Mouse (Mus musculus): Measurements from ENCODE around the gene Dusp6. TPM values are rescaled to one million over a fixed set of nuclear protein-coding genes. Genes with fewer than 3 reads are reported as not detected.

Dusp6 gene
- polyA plus RNA-seq, 1 experiment = 50.9 TPM

DNA sequence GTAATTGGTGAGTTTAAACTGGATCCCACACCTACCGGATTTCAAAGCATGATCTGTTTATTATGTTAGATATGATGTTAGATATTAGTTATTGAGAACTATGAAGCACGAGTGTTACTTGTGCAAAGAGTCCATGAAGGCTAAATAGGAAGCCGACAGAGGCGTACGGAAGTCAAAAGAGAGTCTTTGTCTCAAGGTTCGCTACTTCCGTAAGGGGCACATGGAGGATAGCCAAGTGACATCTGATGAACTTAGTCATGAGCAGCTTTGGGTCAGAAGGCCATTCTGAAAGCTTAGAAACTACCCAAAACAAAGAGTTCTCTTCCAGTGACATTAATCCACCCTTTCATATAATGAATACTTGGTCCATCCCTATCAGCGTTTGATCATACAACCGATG is 27.9 kb upstream of the Dusp6 start:
- no peak for TF ChIP-seq EP300 (IDR thresholded peaks at IDR 0.05; ENCODE audit: insufficient read depth, low read depth, low read length)
- TF ChIP-seq CTCF (IDR thresholded peaks at IDR 0.05; ENCODE audit: low read depth, low read length) = no peak
- no peak for TF ChIP-seq POLR2A (IDR thresholded peaks at IDR 0.05; ENCODE audit: insufficient read depth, low read length)
- Histone ChIP-seq H3K9ac (ENCODE audit: low read depth, poor library complexity, severe bottlenecking) (no peak overlapping the region), H3K4me3 (ENCODE audit: low read depth, low read length) (no peak overlapping the region), H3K27ac (ENCODE audit: insufficient read depth, low read length) (no peak overlapping the region), H3K27me3 (ENCODE audit: control insufficient read depth, insufficient read depth, low read length, poor library complexity, severe bottlenecking) (no peaks in the 10 kb centered on the region), H3K9me3 (replicated peaks; ENCODE audit: control insufficient read depth, insufficient read depth, low read length, poor library complexity, severe bottlenecking) (no peaks in the 10 kb centered on the region), H3K4me1 (ENCODE audit: control insufficient read depth, insufficient read depth, low read length) (no peaks in the 10 kb centered on the region), H3K36me3 (ENCODE audit: control insufficient read depth, insufficient read depth, low read length, poor library complexity, severe bottlenecking) (no peaks in the 10 kb centered on the region)

DNA sequence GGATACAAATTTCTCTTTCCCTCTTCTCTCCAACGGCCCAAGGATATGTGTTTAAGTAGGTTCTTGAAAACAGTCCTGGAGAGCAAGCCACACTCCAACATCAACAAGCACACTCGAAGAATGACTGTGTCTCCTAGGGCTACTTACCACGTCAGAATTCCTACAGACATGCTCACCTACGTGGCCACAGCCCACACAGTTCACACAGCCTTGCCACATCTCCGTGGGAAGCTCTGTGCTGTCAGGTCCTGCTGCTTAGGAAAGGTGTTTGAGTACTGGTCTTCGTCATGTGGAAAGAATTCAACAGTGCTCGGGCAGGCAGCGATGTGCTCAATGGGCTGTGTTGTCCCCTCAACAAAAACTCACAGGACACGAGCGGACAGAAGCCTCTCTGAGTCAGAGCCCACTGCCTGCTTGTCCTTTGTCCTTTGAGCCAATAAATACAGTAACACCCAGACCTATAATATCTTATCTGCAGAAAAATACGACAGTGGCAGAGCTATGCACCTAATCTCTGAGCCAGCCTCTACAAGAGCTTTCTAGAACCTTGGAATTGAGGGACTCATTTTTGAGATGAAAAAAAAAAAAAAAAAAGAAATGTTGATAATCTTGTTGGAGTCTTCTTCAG is 25.7 kb upstream of the Dusp6 start:
- no peaks in the 10 kb centered on the region for H3K36me3 ChIP-seq (ENCODE audit: control insufficient read depth, insufficient read depth, low read length, poor library complexity, severe bottlenecking)
- H3K4me3 ChIP-seq (ENCODE audit: low read depth, low read length) = no peak overlapping the region
- H3K9me3 ChIP-seq (replicated peaks; ENCODE audit: control insufficient read depth, insufficient read depth, low read length, poor library complexity, severe bottlenecking) = no peaks in the 10 kb centered on the region
- no peak overlapping the region for H3K27ac ChIP-seq (ENCODE audit: insufficient read depth, low read length)
- no peaks in the 10 kb centered on the region for H3K4me1 ChIP-seq (ENCODE audit: control insufficient read depth, insufficient read depth, low read length)
- TF ChIP-seq EP300 (IDR thresholded peaks at IDR 0.05; ENCODE audit: insufficient read depth, low read depth, low read length) (no peak), CTCF (IDR thresholded peaks at IDR 0.05; ENCODE audit: low read depth, low read length) (no peak), POLR2A (IDR thresholded peaks at IDR 0.05; ENCODE audit: insufficient read depth, low read length) (no peak)
- H3K27me3 ChIP-seq (ENCODE audit: control insufficient read depth, insufficient read depth, low read length, poor library complexity, severe bottlenecking) = no peaks in the 10 kb centered on the region
- H3K9ac ChIP-seq (ENCODE audit: low read depth, poor library complexity, severe bottlenecking) = no peak overlapping the region

DNA sequence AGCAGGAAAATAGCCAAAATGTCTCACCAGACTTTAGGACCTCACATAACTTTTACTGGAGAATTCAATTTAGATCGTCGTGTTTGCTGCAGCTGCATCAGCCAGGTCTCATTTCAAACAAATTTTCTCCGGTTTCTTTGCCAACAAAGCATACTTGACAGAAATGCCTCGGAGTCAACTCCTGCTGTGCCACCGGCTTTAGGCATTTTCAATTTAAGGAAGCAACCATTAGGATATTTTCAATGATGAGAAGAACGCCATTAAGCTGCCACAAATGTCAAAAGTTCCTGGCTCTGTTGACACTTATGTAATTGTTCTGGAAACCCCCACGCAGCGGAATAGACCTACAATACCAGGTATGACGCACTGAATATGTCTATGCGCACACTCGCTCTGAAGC is 24.5 kb upstream of the Dusp6 start:
- TF ChIP-seq CTCF (IDR thresholded peaks at IDR 0.05; ENCODE audit: low read depth, low read length) (no peak), EP300 (IDR thresholded peaks at IDR 0.05; ENCODE audit: insufficient read depth, low read depth, low read length) (no peak), POLR2A (IDR thresholded peaks at IDR 0.05; ENCODE audit: insufficient read depth, low read length) (no peak)
- no peak overlapping the region for H3K27ac ChIP-seq (ENCODE audit: insufficient read depth, low read length)
- no peak overlapping the region for H3K9ac ChIP-seq (ENCODE audit: low read depth, poor library complexity, severe bottlenecking)
- H3K4me3 ChIP-seq (ENCODE audit: low read depth, low read length) = no peak overlapping the region
- H3K9me3 ChIP-seq (replicated peaks; ENCODE audit: control insufficient read depth, insufficient read depth, low read length, poor library complexity, severe bottlenecking) = no peaks in the 10 kb centered on the region
- H3K36me3 ChIP-seq (ENCODE audit: control insufficient read depth, insufficient read depth, low read length, poor library complexity, severe bottlenecking) = no peaks in the 10 kb centered on the region
- no peaks in the 10 kb centered on the region for H3K4me1 ChIP-seq (ENCODE audit: control insufficient read depth, insufficient read depth, low read length)
- H3K27me3 ChIP-seq (ENCODE audit: control insufficient read depth, insufficient read depth, low read length, poor library complexity, severe bottlenecking) = no peaks in the 10 kb centered on the region

GRCm38 (mm10) chr10:99241284-99241828 is 21.7 kb upstream of the Dusp6 start:
- no peaks in the 10 kb centered on the region for H3K27me3 ChIP-seq (ENCODE audit: control insufficient read depth, insufficient read depth, low read length, poor library complexity, severe bottlenecking)
- TF ChIP-seq CTCF (IDR thresholded peaks at IDR 0.05; ENCODE audit: low read depth, low read length) = no peak
- TF ChIP-seq POLR2A (IDR thresholded peaks at IDR 0.05; ENCODE audit: insufficient read depth, low read length) = no peak
- TF ChIP-seq EP300 (IDR thresholded peaks at IDR 0.05; ENCODE audit: insufficient read depth, low read depth, low read length) = no peak
- no peak overlapping the region for H3K27ac ChIP-seq (ENCODE audit: insufficient read depth, low read length)
- no peaks in the 10 kb centered on the region for H3K36me3 ChIP-seq (ENCODE audit: control insufficient read depth, insufficient read depth, low read length, poor library complexity, severe bottlenecking)
- no peaks in the 10 kb centered on the region for H3K9me3 ChIP-seq (replicated peaks; ENCODE audit: control insufficient read depth, insufficient read depth, low read length, poor library complexity, severe bottlenecking)
- no peak overlapping the region for H3K9ac ChIP-seq (ENCODE audit: low read depth, poor library complexity, severe bottlenecking)
- H3K4me1 ChIP-seq (ENCODE audit: control insufficient read depth, insufficient read depth, low read length) = peaks cover 1% of the 10 kb centered on the region
- no peak overlapping the region for H3K4me3 ChIP-seq (ENCODE audit: low read depth, low read length)

GRCm38 (mm10) chr10:99241829-99242711 is 21.0 kb upstream of the Dusp6 start:
- Histone ChIP-seq H3K4me3 (ENCODE audit: low read depth, low read length) (no peak overlapping the region), H3K9ac (ENCODE audit: low read depth, poor library complexity, severe bottlenecking) (no peak overlapping the region), H3K36me3 (ENCODE audit: control insufficient read depth, insufficient read depth, low read length, poor library complexity, severe bottlenecking) (no peaks in the 10 kb centered on the region), H3K4me1 (ENCODE audit: control insufficient read depth, insufficient read depth, low read length) (peaks cover 1% of the 10 kb centered on the region), H3K27ac (ENCODE audit: insufficient read depth, low read length) (no peak overlapping the region), H3K9me3 (replicated peaks; ENCODE audit: control insufficient read depth, insufficient read depth, low read length, poor library complexity, severe bottlenecking) (no peaks in the 10 kb centered on the region), H3K27me3 (ENCODE audit: control insufficient read depth, insufficient read depth, low read length, poor library complexity, severe bottlenecking) (no peaks in the 10 kb centered on the region)
- TF ChIP-seq EP300 (IDR thresholded peaks at IDR 0.05; ENCODE audit: insufficient read depth, low read depth, low read length) (no peak), CTCF (IDR thresholded peaks at IDR 0.05; ENCODE audit: low read depth, low read length) (no peak), POLR2A (IDR thresholded peaks at IDR 0.05; ENCODE audit: insufficient read depth, low read length) (no peak)

DNA sequence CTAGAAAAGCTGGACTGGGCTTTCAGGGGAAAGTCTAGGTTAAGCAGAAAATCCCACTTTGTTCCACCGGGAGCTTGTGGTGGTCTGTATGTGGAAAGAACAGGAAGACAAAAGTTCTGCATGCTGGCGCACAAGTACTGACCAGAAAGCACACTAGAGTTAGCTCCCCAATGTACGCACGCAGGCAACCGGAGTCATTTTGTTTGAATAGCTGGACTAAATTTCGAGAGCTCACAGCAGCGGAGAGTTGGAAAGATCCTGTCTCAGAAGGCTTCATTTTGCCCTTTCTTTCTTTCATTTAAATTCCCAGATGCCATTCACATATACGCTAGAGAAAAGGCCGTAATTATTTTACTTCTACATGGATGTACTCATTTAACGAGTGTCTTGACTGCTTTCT is 20.3 kb upstream of the Dusp6 start:
- Histone ChIP-seq H3K27ac (ENCODE audit: insufficient read depth, low read length) (no peak overlapping the region), H3K9ac (ENCODE audit: low read depth, poor library complexity, severe bottlenecking) (no peak overlapping the region), H3K36me3 (ENCODE audit: control insufficient read depth, insufficient read depth, low read length, poor library complexity, severe bottlenecking) (no peaks in the 10 kb centered on the region), H3K4me1 (ENCODE audit: control insufficient read depth, insufficient read depth, low read length) (peaks cover 1% of the 10 kb centered on the region), H3K27me3 (ENCODE audit: control insufficient read depth, insufficient read depth, low read length, poor library complexity, severe bottlenecking) (no peaks in the 10 kb centered on the region), H3K4me3 (ENCODE audit: low read depth, low read length) (no peak overlapping the region), H3K9me3 (replicated peaks; ENCODE audit: control insufficient read depth, insufficient read depth, low read length, poor library complexity, severe bottlenecking) (no peaks in the 10 kb centered on the region)
- no peak for TF ChIP-seq EP300 (IDR thresholded peaks at IDR 0.05; ENCODE audit: insufficient read depth, low read depth, low read length)
- TF ChIP-seq POLR2A (IDR thresholded peaks at IDR 0.05; ENCODE audit: insufficient read depth, low read length) = no peak
- TF ChIP-seq CTCF (IDR thresholded peaks at IDR 0.05; ENCODE audit: low read depth, low read length) = no peak

Measured in ES-Bruce4 (cell line).